9 mouse cellular contexts compared by ENCODE assay signal in genomic region chr1:74964494-74965215, GRCm38 (mm10). TPM values are rescaled to one million over a fixed set of nuclear protein-coding genes. Genes with fewer than 3 reads are reported as not detected.
DNase-seq lines count a peak whose midpoint lies in the region; ATAC-seq and TF ChIP-seq lines count a peak whose summit lies in the region.
"Had no signal": no experiment of that assay in that cellular context is flagged by ENCODE, and none has a peak within 500 bp of the region (broad histone marks: within the 10 kb centered on the region; RNA-seq: fewer than 3 reads in every experiment).

No protein-coding gene starts in this region.

- ATAC-seq in G1E (ENCODE audit: extremely low read depth, insufficient number of reproducible peaks, low FRiP score, poor library complexity, severe bottlenecking) = no peak
- peak; percentile 78 for ATAC-seq in cerebellum, adult (ENCODE audit: insufficient number of reproducible peaks, low FRiP score, low TSS enrichment)
- ATAC-seq in forebrain, embryonic 14.5 days = peak; percentile 58; the same call in 1 of the 2 replicates

- H3K27me3 ChIP-seq in G1E (ENCODE audit: insufficient read depth, low read length) = peaks cover 6% of the 10 kb centered on the region
- H3K27me3 ChIP-seq in forebrain, embryonic 14.5 days (replicated peaks; ENCODE audit: control insufficient read depth, insufficient read depth, low read length) = no peaks in the 10 kb centered on the region

- H3K4me2 ChIP-seq in forebrain, embryonic 14.5 days (ENCODE audit: low read length) = peak overlapping the region; percentile 33

- peak; percentile 75 for TF ChIP-seq CTCF in G1E (IDR thresholded peaks at IDR 0.05; ENCODE audit: low read depth, low read length)

- H3K9ac ChIP-seq in forebrain, embryonic 14.5 days (ENCODE audit: low read length) = no peak overlapping the region

- peak; percentile 77 for DNase-seq in G1E (ENCODE audit: low spot score)
- peak; percentile 88 for DNase-seq in forebrain, embryonic 14.5 days (ENCODE audit: low spot score)
- DNase-seq in heart, postnatal 10 days = peak; percentile 84 to 89
- peak; percentile 90 to 92 for DNase-seq in kidney, postnatal 4 days
- peak; percentile 70 to 78 for DNase-seq in lung, adult 18-20 months
- peak; percentile 78 for DNase-seq in ovary, postnatal 14 days (ENCODE audit: low spot score)
- DNase-seq in urinary bladder, postnatal 14 days (ENCODE audit: low spot score) = peak; percentile 88

- intact Hi-C loops in heart, postnatal 10 days (cut with DNase I) = loop anchor here (1.0 kb wide), 1 partner anchor 53 kb away; no protein-coding TSS in a partner anchor

- WGBS in forebrain, embryonic 14.5 days = 12% methylated on average over 16 of the region's 16 CpGs

- H3K4me3 ChIP-seq in G1E (ENCODE audit: low read depth, low read length) = no peak overlapping the region
- H3K4me3 ChIP-seq in forebrain, embryonic 14.5 days (ENCODE audit: low read depth, low read length) = no peak overlapping the region

- no peak overlapping the region for H3K27ac ChIP-seq in forebrain, embryonic 14.5 days (ENCODE audit: low read depth, low read length)
- H3K27ac ChIP-seq: macrophage had no signal

- H3K36me3 ChIP-seq in G1E (replicated peaks) = peaks cover 2% of the 10 kb centered on the region
- no peaks in the 10 kb centered on the region for H3K36me3 ChIP-seq in forebrain, embryonic 14.5 days (ENCODE audit: control insufficient read depth, insufficient read depth, low read length)

- H3K4me1 ChIP-seq in G1E (ENCODE audit: insufficient read depth, low read depth, low read length) = no peaks in the 10 kb centered on the region
- H3K4me1 ChIP-seq in forebrain, embryonic 14.5 days (ENCODE audit: control insufficient read depth, insufficient read depth, low read length) = no peaks in the 10 kb centered on the region

- no peaks in the 10 kb centered on the region for H3K9me3 ChIP-seq in G1E (replicated peaks)
- no peaks in the 10 kb centered on the region for H3K9me3 ChIP-seq in forebrain, embryonic 14.5 days (replicated peaks; ENCODE audit: control insufficient read depth, low read length)

RNA-seq across cellular contexts. Expression of gene Ihh, which starts 13.2 kb away (rescaled TPM):
- total RNA-seq in G1E (2014; fragmentation: Nextera tagmentation) = not detected in 2 replicates
- total RNA-seq in G1E (2017) = 0.17 and 0.27 TPM in 2 replicates
- polyA plus RNA-seq in G1E (2012) = 0.08 and 0.13 TPM in 2 replicates
- 0.09 and 0.20 TPM in 2 replicates for polyA plus RNA-seq in forebrain, embryonic 14.5 days (2014; fragmentation: Nextera tagmentation; extraction: Ambion mirVana)
- total RNA-seq in heart, postnatal 10 days (2021) = under 1 TPM in 1 of 2 experiments, not detected in 1; 0.14 TPM

RNA-seq across cellular contexts. Expression of gene Cfap65, which starts 29.3 kb away (rescaled TPM):
- total RNA-seq in G1E (2014; fragmentation: Nextera tagmentation) = not detected in 2 replicates
- 0.11 and 0.12 TPM in 2 replicates for total RNA-seq in G1E (2017)
- polyA plus RNA-seq in G1E (2012) = not detected in 2 replicates
- 0.29 and 0.68 TPM in 2 replicates for polyA plus RNA-seq in forebrain, embryonic 14.5 days (2014; fragmentation: Nextera tagmentation; extraction: Ambion mirVana)
- total RNA-seq in heart, postnatal 10 days (2021) = under 1 TPM in 1 of 2 experiments, not detected in 1; 0.05 TPM
- polyA plus RNA-seq: macrophage had no signal
